Mouse (Mus musculus) layer of hippocampus, adult 2 months (tissue): ENCODE data around the gene Synj1. TPM values are rescaled to one million over a fixed set of nuclear protein-coding genes. Genes with fewer than 3 reads are reported as not detected.

Experiments
- DNase-seq, 2 experiments: peaks; one replicate each; pipeline ENCODE4 v3.0.0; 2022; ENCODE audit warnings: low spot score in 2 of 2
- H3K27ac ChIP-seq: fragments of 200-600 bp; 2 replicates; pipeline ENCODE4 v1.8.1; 2022
- H3K4me3 ChIP-seq: fragments of 200-600 bp; 2 replicates; pipeline ENCODE4 v1.8.1; 2022; ENCODE audit warnings: mild to moderate bottlenecking
- CTCF ChIP-seq: fragments of 200-600 bp; conservative IDR thresholded peaks from 2 replicates; pipeline ENCODE4 v1.8.1; 2022; ENCODE audit warnings: antibody characterized with exemption, mild to moderate bottlenecking, moderate library complexity
- long read RNA-seq, 2 experiments: library from polyadenylated mRNA; stranded (forward); transcript quantifications; one replicate each; pipeline ENCODE4 v2.0.0; 2021; ENCODE audit warnings: borderline mapping rate in 2 of 2
- total RNA-seq, 2 experiments: library from RNA; stranded (reverse); gene quantifications; 2 replicates each; pipeline ENCODE4 v1.2.3; 2021

Gene Synj1
- 100 to 1,000 TPM; 424 to 431 TPM for total RNA-seq
- long read RNA-seq, experiment 1, full-length matches to known transcripts = 42 of 116 reads
- long read RNA-seq, experiment 1, partial matches to known transcripts = 38 of 116 reads
- long read RNA-seq, experiment 1, other reads (novel, unspliced or antisense) = 36 of 116 reads
- long read RNA-seq, experiment 2, full-length matches to known transcripts = 74 of 203 reads
- long read RNA-seq, experiment 2, partial matches to known transcripts = 54 of 203 reads
- long read RNA-seq, experiment 2, other reads (novel, unspliced or antisense) = 75 of 203 reads

- TF ChIP-seq CTCF = no peak; the same call in 1 of the 2 replicates
- Histone ChIP-seq H3K27ac (peak within 1 kb of the TSS; percentile 99), H3K4me3 (peak within 1 kb of the TSS; percentile 87)
- DNase-seq = peak; percentile 89 to 95
Measured at GRCm38 (mm10) chr16:91011021-91011683, at the start of gene Synj1. Gene Synj1, minus strand, starts transcription at chr16:91011308.

DNA sequence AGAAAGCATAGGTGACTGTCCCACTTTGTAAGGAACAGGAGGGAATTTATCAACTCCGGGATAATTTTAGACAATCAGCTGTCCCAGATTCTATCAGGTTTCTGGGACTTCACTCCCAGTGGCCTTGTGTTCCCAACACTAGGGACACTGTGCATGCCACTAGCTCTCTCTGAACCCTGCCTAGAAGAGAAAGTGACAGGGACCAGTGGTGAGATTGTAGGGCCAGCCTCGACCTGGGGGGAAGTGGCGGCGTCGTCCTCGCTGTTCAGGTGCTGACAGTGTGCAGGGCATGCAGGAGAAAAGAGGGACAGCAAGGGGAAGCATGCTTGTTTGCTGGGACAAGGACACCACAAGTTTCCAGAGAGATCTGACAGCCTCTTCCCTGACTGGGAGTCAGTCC lies 46.6 kb upstream of the Synj1 start:
- no peak for DNase-seq
- TF ChIP-seq CTCF = no peak
- no peak overlapping the region for H3K27ac ChIP-seq
- H3K4me3 ChIP-seq = no peak overlapping the region

GRCm38 (mm10) chr16:91057261-91057660 lies 46.2 kb upstream of the Synj1 start:
- no peak overlapping the region for H3K4me3 ChIP-seq
- H3K27ac ChIP-seq = peak overlapping the region; percentile 43
- no peak for TF ChIP-seq CTCF
- DNase-seq = no peak

GRCm38 (mm10) chr16:91056043-91056821 lies 45.1 kb upstream of the Synj1 start:
- peak; percentile 36 to 72 for DNase-seq
- peak overlapping the region; percentile 43 for H3K27ac ChIP-seq
- no peak for TF ChIP-seq CTCF

DNA sequence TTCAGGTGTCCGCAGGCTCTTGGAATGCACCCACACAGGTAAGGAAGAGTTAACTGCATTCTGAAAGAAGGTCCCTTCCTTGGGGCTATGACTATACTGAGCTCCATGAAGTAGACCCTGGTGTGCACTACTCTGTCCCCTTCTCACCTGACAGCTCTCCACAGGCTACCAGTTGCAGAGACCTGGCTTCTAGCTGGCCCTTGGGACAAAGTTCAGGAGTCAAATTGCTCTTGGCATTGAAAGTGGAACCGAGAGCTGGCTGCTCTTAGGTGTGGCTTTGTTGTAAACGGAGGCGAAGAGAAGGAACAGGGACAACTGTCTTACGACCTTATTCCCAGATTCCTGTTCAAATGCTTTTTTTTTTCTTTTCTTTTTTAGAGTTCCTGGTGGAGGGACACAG lies 44.0 kb upstream of the Synj1 start:
- no peak for TF ChIP-seq CTCF
- Histone ChIP-seq H3K27ac (no peak overlapping the region), H3K4me3 (no peak overlapping the region)
- DNase-seq = no peak

More at GRCm38 (mm10) chr16:91056043-91056821, 45.1 kb upstream of the Synj1 start:
- H3K4me3 ChIP-seq = no peak overlapping the region; the same call in 1 of the 2 replicates

GRCm38 (mm10) chr16:91053599-91053998 lies 42.5 kb upstream of the Synj1 start:
- no peak overlapping the region for H3K27ac ChIP-seq
- no peak for TF ChIP-seq CTCF
- no peak overlapping the region for H3K4me3 ChIP-seq

DNA sequence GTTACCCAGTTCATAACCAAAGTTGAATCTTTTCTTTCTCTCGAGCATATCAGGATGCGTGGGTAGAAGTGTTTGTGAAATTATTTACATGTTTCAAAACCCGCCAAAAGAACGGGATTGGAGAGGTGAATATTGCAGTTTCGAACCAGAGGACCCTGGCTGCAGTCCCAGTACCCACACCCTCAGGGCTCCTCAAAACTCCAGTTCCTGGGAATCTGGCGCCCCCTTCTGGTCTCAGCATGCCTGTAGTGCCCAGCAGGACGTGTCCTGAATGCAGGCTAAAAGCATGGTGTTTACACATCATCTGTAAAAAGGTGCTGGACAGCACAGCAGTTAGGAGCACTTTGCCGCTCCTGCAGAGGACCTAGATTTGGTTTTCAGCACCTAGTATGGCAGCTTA lies 34.4 kb upstream of the Synj1 start:
- DNase-seq = peak in 1 of 2 experiments; percentile 10
- peak; percentile 73 for TF ChIP-seq CTCF
- Histone ChIP-seq H3K27ac (no peak overlapping the region), H3K4me3 (no peak overlapping the region)

More at GRCm38 (mm10) chr16:91053599-91053998, 42.5 kb upstream of the Synj1 start:
- no peak for DNase-seq

DNA sequence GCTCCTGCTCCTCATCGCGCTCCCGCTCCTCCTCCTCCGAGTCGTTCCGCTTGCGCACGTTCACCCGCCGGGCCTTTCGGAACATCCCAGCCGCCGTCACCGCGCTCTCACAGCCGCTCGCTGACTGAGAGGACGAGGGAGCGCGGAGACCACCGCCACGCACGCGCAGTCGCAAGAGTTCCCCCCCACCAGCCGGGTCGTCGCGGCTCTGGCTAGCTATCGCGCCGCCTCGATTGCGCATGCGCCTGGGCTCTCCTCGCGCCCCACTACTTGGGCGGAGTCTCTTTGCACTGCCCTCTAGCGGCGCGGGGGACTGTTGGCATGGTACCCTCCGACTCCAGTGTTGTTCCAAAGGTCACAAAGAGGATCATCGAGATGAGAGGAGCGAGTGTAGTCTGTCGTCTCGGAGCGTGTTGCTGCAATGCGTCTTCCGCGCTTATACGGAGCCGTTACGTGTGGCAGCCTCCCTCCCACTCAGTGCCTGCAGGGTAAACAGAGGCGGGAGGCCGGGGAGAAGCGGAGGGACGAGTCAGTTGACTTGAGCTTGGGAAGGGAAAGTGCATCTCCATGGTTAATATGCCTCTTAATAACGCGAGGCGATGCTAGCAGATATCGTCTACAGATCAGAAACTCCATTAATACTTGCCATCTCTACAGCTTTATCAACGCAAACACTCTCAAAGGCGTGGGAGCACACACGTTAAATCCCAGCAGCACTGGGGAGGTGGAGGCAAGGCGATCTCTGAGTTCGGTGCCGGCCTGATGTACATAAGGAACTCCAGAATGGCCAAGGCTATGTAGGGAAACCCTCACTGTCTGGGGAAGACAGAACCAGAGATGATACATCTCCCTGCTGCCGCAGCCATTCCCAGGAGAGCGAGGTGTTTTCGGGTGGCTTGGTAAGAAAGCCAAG lies 33.4 kb upstream of the Synj1 start, which contains the start of gene Paxbp1:
TSS of gene Paxbp1 (minus strand) at position 274 of the 913 bp plus-strand sequence.
- H3K4me3 ChIP-seq = peak within 1 kb of the TSS; percentile 96
- peak within 1 kb of the TSS; percentile 93 for H3K27ac ChIP-seq
- DNase-seq = peak; percentile 98 to 99
- TF ChIP-seq CTCF = peak; percentile 96

DNA sequence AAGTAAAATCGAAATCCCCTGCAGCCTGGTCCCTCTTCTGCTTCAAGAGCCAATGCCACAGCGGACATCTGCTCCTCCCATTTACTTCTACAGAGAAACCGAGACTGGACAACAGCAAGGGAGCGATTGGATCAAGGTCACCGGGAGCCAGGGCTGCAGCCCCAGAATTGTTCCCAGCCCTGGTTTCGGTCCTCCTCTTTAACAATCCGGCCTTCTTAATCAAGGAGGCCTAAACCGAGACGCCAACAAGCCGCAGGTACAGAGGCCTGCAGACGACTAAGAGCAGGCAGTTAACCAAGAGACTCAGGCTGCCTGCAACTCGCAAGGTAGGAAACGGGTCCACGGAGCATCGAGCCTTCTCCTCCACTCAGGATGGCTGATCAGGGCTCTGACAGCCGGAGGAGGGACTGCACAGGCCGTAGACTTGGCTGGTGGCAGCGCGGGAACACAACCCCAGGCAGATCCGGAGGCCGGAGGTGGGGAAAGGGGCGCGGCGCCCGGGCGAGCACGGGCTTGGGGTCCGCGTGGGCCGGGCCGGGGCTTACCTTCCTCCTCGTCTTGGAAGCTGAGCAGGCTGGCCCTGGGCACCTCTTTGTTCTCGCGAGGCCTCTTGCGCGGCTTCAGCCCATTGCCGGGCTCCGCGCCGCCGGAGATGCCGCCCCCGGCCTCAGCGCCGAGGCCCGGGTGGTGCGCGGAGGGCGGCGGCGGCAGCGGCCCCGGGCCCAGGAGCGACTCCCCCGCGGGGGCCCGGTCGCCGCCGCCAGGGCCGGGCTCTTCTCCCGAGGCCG lies 32.5 kb upstream of the Synj1 start:
- H3K4me3 ChIP-seq = peak overlapping the region; percentile 96
- DNase-seq = peak; percentile 21 to 42
- peak overlapping the region; percentile 93 for H3K27ac ChIP-seq
- TF ChIP-seq CTCF = no peak

- H3K4me3 ChIP-seq = peak overlapping the region; percentile 96
- 0 out of 2 replicates have a peak overlapping the region, but pooled peaks have one; percentile 93 for H3K27ac ChIP-seq
- TF ChIP-seq CTCF = no peak
- no peak for DNase-seq
Measured at GRCm38 (mm10) chr16:91042640-91043039, 31.5 kb upstream of the Synj1 start.

GRCm38 (mm10) chr16:91035866-91036265 lies 24.8 kb upstream of the Synj1 start:
- no peak overlapping the region for H3K27ac ChIP-seq
- TF ChIP-seq CTCF = no peak
- no peak for DNase-seq

More at GRCm38 (mm10) chr16:91035866-91036265, 24.8 kb upstream of the Synj1 start:
- no peak overlapping the region for H3K4me3 ChIP-seq
